Mouse (Mus musculus) heart, embryonic 11.5 days (tissue): ENCODE measurements around the gene Cps1. TPM values are rescaled to one million over a fixed set of nuclear protein-coding genes. Genes with fewer than 3 reads are reported as not detected.

Experiments used
- ATAC-seq: fragments of 200-750 bp; cut with Nextera tagmentation; replicated peaks from 2 replicates; pipeline ENCODE4 v1.8.0; 2017; ENCODE audit warnings: moderate library complexity; ENCODE audit not compliant: insufficient number of reproducible peaks, low FRiP score, low TSS enrichment
- H3K27ac ChIP-seq: fragments of 300-500 bp; sonication (generic); 2 replicates; pipeline ENCODE4 v1.5.1; 2014; ENCODE audit warnings: mild to moderate bottlenecking, low read depth, low read length
- H3K27me3 ChIP-seq: fragments of 300-500 bp; sonication (generic); 2 replicates; pipeline ENCODE4 v1.6.1; 2014; ENCODE audit warnings: mild to moderate bottlenecking, low read length, mixed read lengths; ENCODE audit not compliant: control insufficient read depth, insufficient read depth
- H3K36me3 ChIP-seq: fragments of 300-500 bp; sonication (generic); 2 replicates; pipeline ENCODE4 v1.6.1; 2014; ENCODE audit warnings: mild to moderate bottlenecking, low read length, moderate library complexity, mixed read lengths; ENCODE audit not compliant: control insufficient read depth, insufficient read depth
- H3K4me1 ChIP-seq: fragments of 300-500 bp; sonication (generic); 2 replicates; pipeline ENCODE4 v1.6.1; 2014; ENCODE audit warnings: low read length; ENCODE audit not compliant: control insufficient read depth, insufficient read depth
- H3K4me2 ChIP-seq: fragments of 300-500 bp; sonication (generic); 2 replicates; pipeline ENCODE4 v1.6.1; 2014; ENCODE audit warnings: mild to moderate bottlenecking, moderate library complexity
- H3K4me3 ChIP-seq: fragments of 300-500 bp; sonication (generic); 2 replicates; pipeline ENCODE4 v1.5.1; 2014; ENCODE audit warnings: low read depth, low read length
- H3K9ac ChIP-seq: fragments of 300-500 bp; sonication (generic); 2 replicates; pipeline ENCODE4 v1.6.1; 2014; ENCODE audit warnings: mild to moderate bottlenecking, low read depth, low read length, moderate library complexity
- H3K9me3 ChIP-seq: fragments of 300-500 bp; sonication (generic); replicated peaks from 2 replicates; pipeline ENCODE4 v1.6.1; 2016; ENCODE audit warnings: low read length; ENCODE audit not compliant: control insufficient read depth
- WGBS: fragments of 180-500 bp; shearing (Covaris S2); extraction: QIAGEN DNeasy Blood & Tissue Kit; methylation state at CpG from one replicate; pipeline ENCODE4 v1.1.7; 2014; ENCODE audit not compliant: insufficient replicate concordance; 5-methylcytosine and 5-hydroxymethylcytosine counted together
- polyA plus RNA-seq: library from polyadenylated mRNA; unstranded; fragments of >200 nt; fragmentation: Nextera tagmentation; extraction: Ambion mirVana; gene quantifications from 2 replicates; pipeline ENCODE4 v1.2.1, GENCODE M21; 2014

Gene Cps1
- polyA plus RNA-seq, 1 experiment from 2014 or later = 0.13 TPM

GRCm38 (mm10) chr1:67265222-67265621, 142.4 kb downstream of the Cps1 start:
- Histone ChIP-seq H3K4me3 (no peak overlapping the region), H3K9ac (no peak overlapping the region), H3K4me2 (no peak overlapping the region), H3K36me3 (no peaks in the 10 kb centered on the region), H3K27me3 (no peaks in the 10 kb centered on the region), H3K9me3 (no peaks in the 10 kb centered on the region), H3K27ac (no peak overlapping the region), H3K4me1 (no peaks in the 10 kb centered on the region)
- 65% methylated on average over 1 of the region's 1 CpGs for WGBS
- no peak for ATAC-seq

GRCm38 (mm10) chr1:67267972-67268371, 145.1 kb downstream of the Cps1 start:
- H3K27ac ChIP-seq = no peak overlapping the region
- no peak overlapping the region for H3K4me2 ChIP-seq
- no peaks in the 10 kb centered on the region for H3K36me3 ChIP-seq
- no peaks in the 10 kb centered on the region for H3K4me1 ChIP-seq
- no peak for ATAC-seq
- H3K27me3 ChIP-seq = no peaks in the 10 kb centered on the region
- H3K9ac ChIP-seq = no peak overlapping the region
- H3K4me3 ChIP-seq = no peak overlapping the region
- no peaks in the 10 kb centered on the region for H3K9me3 ChIP-seq

- no peaks in the 10 kb centered on the region for H3K27me3 ChIP-seq
- H3K4me2 ChIP-seq = no peak overlapping the region
- no peaks in the 10 kb centered on the region for H3K36me3 ChIP-seq
- H3K27ac ChIP-seq = no peak overlapping the region
- ATAC-seq = no peak
- no peak overlapping the region for H3K9ac ChIP-seq
- H3K4me1 ChIP-seq = no peaks in the 10 kb centered on the region
- no peaks in the 10 kb centered on the region for H3K9me3 ChIP-seq
- no peak overlapping the region for H3K4me3 ChIP-seq
Observed at GRCm38 (mm10) chr1:67268450-67268849, 145.6 kb downstream of the Cps1 start.

GRCm38 (mm10) chr1:67276270-67276669, 153.4 kb downstream of the Cps1 start:
- Histone ChIP-seq H3K36me3 (no peaks in the 10 kb centered on the region), H3K4me1 (no peaks in the 10 kb centered on the region), H3K9ac (no peak overlapping the region), H3K4me2 (no peak overlapping the region), H3K4me3 (no peak overlapping the region), H3K27me3 (no peaks in the 10 kb centered on the region), H3K27ac (no peak overlapping the region), H3K9me3 (no peaks in the 10 kb centered on the region)
- 75% methylated on average over 1 of the region's 1 CpGs for WGBS
- ATAC-seq = no peak

Other genes starting within 250 kb of the Cps1 start
- 829 and 847 TPM in 2 replicates for gene Myl1, start 177.6 kb upstream of the Cps1 start, polyA plus RNA-seq
- gene Lancl1, start 84.2 kb upstream of the Cps1 start, polyA plus RNA-seq = 60.4 and 63.3 TPM in 2 replicates